Mouse (Mus musculus) liver, adult 2 months (tissue): ENCODE measurements at regions not wholly inside any gene's neighbourhood (a gene's known extent, or its start where the extent isn't known, plus 50 kb on each side); places are given as distances from the start of the nearest gene placed in this dataset.

Source experiments
- DNase-seq: peaks from one replicate; pipeline ENCODE4 v3.0.0-alpha.2; 2011; ENCODE audit warnings: low read depth, low spot score; ENCODE audit errors: extremely low read depth
- H3K27ac ChIP-seq: fragments of 200-500 bp; replicated peaks from 2 replicates; pipeline ENCODE4 v1.5.1; 2012; ENCODE audit warnings: low read depth, mild to moderate bottlenecking, control low read depth, inconsistent platforms, low read length; ENCODE audit not compliant: insufficient read depth
- H3K27me3 ChIP-seq: fragments of 200-500 bp; 2 replicates; pipeline ENCODE4 v1.6.1; 2012; ENCODE audit warnings: mild to moderate bottlenecking, moderate library complexity, low read length, inconsistent platforms; ENCODE audit not compliant: control insufficient read depth, insufficient read depth
- H3K36me3 ChIP-seq: fragments of 200-500 bp; 2 replicates; pipeline ENCODE4 v1.6.1; 2012; ENCODE audit warnings: low read length, inconsistent platforms; ENCODE audit not compliant: control insufficient read depth, insufficient read depth
- H3K4me1 ChIP-seq: fragments of 200-500 bp; 2 replicates; pipeline ENCODE4 v1.6.1; 2011; ENCODE audit warnings: low read length; ENCODE audit not compliant: control insufficient read depth, insufficient read depth
- H3K4me3 ChIP-seq: fragments of 200-500 bp; 2 replicates; pipeline ENCODE4 v1.5.1; 2011; ENCODE audit warnings: low read depth, mild to moderate bottlenecking, control low read depth, low read length, moderate library complexity; ENCODE audit not compliant: insufficient read depth
- H3K79me2 ChIP-seq: fragments of 200-500 bp; 2 replicates; pipeline ENCODE4 v1.6.1; 2012; ENCODE audit warnings: inconsistent platforms, mild to moderate bottlenecking, low read length, moderate library complexity; ENCODE audit not compliant: control insufficient read depth, insufficient read depth
- H3K9ac ChIP-seq: fragments of 200-500 bp; 2 replicates; pipeline ENCODE4 v1.6.1; 2012; ENCODE audit warnings: low read depth, mild to moderate bottlenecking, control low read depth, inconsistent platforms, low read length
- CTCF ChIP-seq: fragments of 200-500 bp; IDR thresholded peaks from 2 replicates; pipeline ENCODE4 v1.5.1; 2011; ENCODE audit warnings: low read depth, low read length, control low read depth
- POLR2A ChIP-seq: fragments of 200-500 bp; IDR thresholded peaks from 2 replicates; pipeline ENCODE4 v1.6.1; 2011; ENCODE audit warnings: low read length, control low read depth; ENCODE audit not compliant: insufficient read depth; ENCODE audit errors: extremely low read depth
- WGBS: fragments of 180-500 bp; shearing (Covaris S2); methylation state at CpG from one replicate; pipeline ENCODE4 v1.1.7; 2018; 5-methylcytosine and 5-hydroxymethylcytosine counted together

DNA sequence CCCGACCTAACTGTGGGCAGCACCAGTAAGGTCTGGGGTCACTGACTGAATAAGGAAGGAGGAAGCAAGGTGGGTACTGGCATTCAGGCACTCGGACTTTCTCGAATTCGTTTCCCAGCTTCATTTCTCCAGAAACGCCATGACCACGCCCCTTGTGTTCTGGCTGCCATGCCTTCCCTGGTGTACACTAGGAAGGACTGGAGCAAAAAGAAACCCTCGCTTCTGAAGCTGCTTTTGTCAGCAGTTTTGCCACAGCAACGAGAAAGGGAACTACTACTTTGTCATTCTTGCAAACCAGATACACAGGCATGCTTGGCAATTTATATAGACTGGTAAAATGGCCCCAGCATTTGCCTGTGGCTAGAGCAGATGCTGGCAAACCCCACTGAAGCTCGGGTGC is 869.0 kb downstream of the Tmem114 start:
- Histone ChIP-seq H3K9ac (no peak overlapping the region), H3K79me2 (no peaks in the 10 kb centered on the region), H3K4me3 (no peak overlapping the region), H3K27me3 (no peaks in the 10 kb centered on the region), H3K36me3 (no peaks in the 10 kb centered on the region), H3K4me1 (no peaks in the 10 kb centered on the region), H3K27ac (no peak overlapping the region)
- WGBS, result 76% methylated on average over 9 of the region's 9 CpGs
- no peak for DNase-seq
- TF ChIP-seq POLR2A (no peak), CTCF (no peak)

GRCm38 (mm10) chr16:7549568-7549967 is 875.4 kb downstream of the Tmem114 start:
- DNase-seq, result no peak
- Histone ChIP-seq H3K4me1 (no peaks in the 10 kb centered on the region), H3K9ac (no peak overlapping the region), H3K27me3 (no peaks in the 10 kb centered on the region), H3K4me3 (no peak overlapping the region), H3K79me2 (no peaks in the 10 kb centered on the region), H3K36me3 (no peaks in the 10 kb centered on the region), H3K27ac (no peak overlapping the region)
- 87% methylated on average over 1 of the region's 1 CpGs for WGBS
- no peak for TF ChIP-seq POLR2A

DNA sequence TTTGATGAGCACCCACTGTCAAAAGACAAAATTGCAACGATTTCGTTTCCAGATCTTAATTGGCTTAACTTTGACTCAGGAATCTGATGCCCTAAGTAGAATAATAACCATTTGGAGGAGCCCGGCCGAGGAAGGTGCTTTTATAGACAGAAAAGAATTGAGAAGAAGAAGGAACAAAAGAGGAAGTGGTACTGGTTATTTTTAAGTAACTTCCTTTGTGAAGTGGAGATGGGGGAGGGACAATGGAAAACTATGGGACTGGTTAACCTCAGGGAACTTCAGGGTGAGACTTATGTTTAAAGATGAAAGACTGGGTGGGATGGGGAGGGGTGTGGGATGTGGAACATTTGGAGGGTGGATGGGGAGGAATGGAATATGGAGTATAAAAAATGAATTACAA is 880.9 kb downstream of the Tmem114 start:
- H3K4me3 ChIP-seq, result no peak overlapping the region
- no peak overlapping the region for H3K9ac ChIP-seq
- H3K27me3 ChIP-seq, result no peaks in the 10 kb centered on the region
- H3K27ac ChIP-seq, result no peak overlapping the region
- no peak for DNase-seq
- WGBS, result 77% methylated on average over 4 of the region's 4 CpGs
- H3K4me1 ChIP-seq, result no peaks in the 10 kb centered on the region
- no peaks in the 10 kb centered on the region for H3K36me3 ChIP-seq
- H3K79me2 ChIP-seq, result no peaks in the 10 kb centered on the region
- TF ChIP-seq POLR2A (no peak), CTCF (no peak)

- Histone ChIP-seq H3K79me2 (no peaks in the 10 kb centered on the region), H3K36me3 (no peaks in the 10 kb centered on the region)
- WGBS, result 94% methylated on average over 2 of the region's 2 CpGs
Measured at GRCm38 (mm10) chr16:7529811-7530210, 895.1 kb downstream of the Tmem114 start.

GRCm38 (mm10) chr16:7528963-7529362 is 896.0 kb downstream of the Tmem114 start:
- Histone ChIP-seq H3K9ac (no peak overlapping the region), H3K4me3 (no peak overlapping the region), H3K79me2 (no peaks in the 10 kb centered on the region), H3K27ac (no peak overlapping the region), H3K36me3 (no peaks in the 10 kb centered on the region), H3K4me1 (no peaks in the 10 kb centered on the region), H3K27me3 (no peaks in the 10 kb centered on the region)
- DNase-seq, result no peak
- WGBS, result 57% methylated on average over 5 of the region's 5 CpGs
- TF ChIP-seq POLR2A, result no peak
- TF ChIP-seq CTCF, result no peak

More at GRCm38 (mm10) chr16:7529811-7530210, 895.1 kb downstream of the Tmem114 start:
- H3K4me1 ChIP-seq, result no peaks in the 10 kb centered on the region
- no peak overlapping the region for H3K27ac ChIP-seq
- no peak for DNase-seq
- H3K4me3 ChIP-seq, result no peak overlapping the region
- TF ChIP-seq POLR2A, result no peak
- H3K27me3 ChIP-seq, result no peaks in the 10 kb centered on the region
- H3K9ac ChIP-seq, result no peak overlapping the region

DNA sequence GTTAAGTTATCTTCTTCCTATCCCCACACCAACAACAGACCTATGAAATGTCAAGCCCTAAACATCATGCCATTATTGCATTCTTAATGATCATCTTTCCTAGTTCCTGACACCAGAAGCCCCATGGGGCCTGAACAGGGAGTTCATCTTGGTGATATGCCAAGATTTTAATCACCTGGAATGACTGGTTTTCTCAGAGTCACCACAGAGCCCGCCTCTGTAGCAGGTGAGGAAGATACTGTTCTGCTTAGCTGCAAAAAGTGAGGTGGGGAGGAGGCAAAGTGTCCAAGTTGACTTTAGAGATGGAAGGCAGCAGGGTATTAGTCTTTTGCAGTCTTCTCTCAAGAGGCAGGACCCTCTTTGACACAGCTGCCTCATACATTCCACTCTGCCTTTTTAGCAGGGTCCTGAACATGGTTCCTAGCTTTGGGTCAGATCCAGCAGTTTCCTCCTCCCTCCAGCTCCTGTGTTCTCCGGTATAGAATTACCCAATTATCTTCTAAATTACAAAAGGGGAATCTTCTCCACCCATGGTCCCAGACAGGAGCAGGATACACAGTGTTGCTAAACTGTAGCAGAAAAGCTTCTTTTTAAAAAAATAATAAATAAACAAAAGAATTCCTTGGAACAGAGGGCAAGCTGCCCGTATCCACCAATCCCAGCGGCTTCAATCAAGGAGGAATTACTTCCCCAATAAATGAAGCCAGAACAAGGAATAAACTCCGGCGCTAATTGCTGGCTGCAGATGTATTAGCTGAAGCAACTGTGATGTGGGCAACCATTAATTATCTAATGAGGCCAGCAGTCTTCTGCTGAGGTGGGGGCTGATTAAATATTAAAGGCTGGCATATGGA is 896.8 kb downstream of the Tmem114 start:
- Histone ChIP-seq H3K36me3 (no peaks in the 10 kb centered on the region), H3K27ac (no peak overlapping the region), H3K79me2 (no peaks in the 10 kb centered on the region), H3K4me3 (no peak overlapping the region), H3K9ac (no peak overlapping the region), H3K27me3 (no peaks in the 10 kb centered on the region), H3K4me1 (no peaks in the 10 kb centered on the region)
- no peak for TF ChIP-seq POLR2A
- no peak for TF ChIP-seq CTCF
- WGBS, result 71% methylated on average over 6 of the region's 6 CpGs
- no peak for DNase-seq
